Mouse (Mus musculus): ENCODE data around the gene Rps18.

GRCm38 (mm10) chr17:33957493-33957892 is 1.7 kb upstream of the Rps18 start:
- no peak for TF ChIP-seq CTCF (IDR thresholded peaks at IDR 0.05; ENCODE audit: borderline replicate concordance, insufficient read depth, low read length)
- no peak for TF ChIP-seq POLR2A (IDR thresholded peaks at IDR 0.05; ENCODE audit: low read depth, low read length)

All from embryonic fibroblast, embryonic 13.5 days (primary cell).